Mouse (Mus musculus): ENCODE results near the gene Slc25a12. TPM values are rescaled to one million over a fixed set of nuclear protein-coding genes. Genes with fewer than 3 reads are reported as not detected.
A peak's percentile ranks its signal among the peaks of the same experiment; 100 is the strongest.
"Not testable (repeated sequence)": the region's sequence is repeated elsewhere in the genome, so short reads cannot be mapped to it uniquely, and the experiment has no call there.

Gene Slc25a12
- total RNA-seq (2015; ENCODE audit: low replicate concordance): 5.8 and 11.5 TPM in 2 replicates
- 11.6 and 13.2 TPM in 2 replicates for total RNA-seq (2017; ENCODE audit: low replicate concordance)

- peak; percentile 97 for ATAC-seq (replicated peaks; ENCODE audit: low FRiP score, poor library complexity, severe bottlenecking)
These were observed at the start of gene Slc25a12 for GRCm38 (mm10) chr2:71367125-71367880. Slc25a12 (minus strand) TSS chr2:71367749.

GRCm38 (mm10) chr2:71405613-71406012, 38.1 kb upstream of the Slc25a12 start:
- ATAC-seq (replicated peaks; ENCODE audit: low FRiP score, poor library complexity, severe bottlenecking): no peak

GRCm38 (mm10) chr2:71389864-71390263, 22.3 kb upstream of the Slc25a12 start:
- peak; percentile 18 for ATAC-seq (replicated peaks; ENCODE audit: low FRiP score, poor library complexity, severe bottlenecking)

- ATAC-seq (replicated peaks; ENCODE audit: low FRiP score, poor library complexity, severe bottlenecking): peak; percentile 100
These were observed 21.6 kb upstream of the Slc25a12 start, which contains the start of gene Hat1 for GRCm38 (mm10) chr2:71388951-71389763. Hat1 (plus strand) TSS chr2:71388958.

- ATAC-seq (replicated peaks; ENCODE audit: low FRiP score, poor library complexity, severe bottlenecking): no peak
These were observed 20.2 kb upstream of the Slc25a12 start for GRCm38 (mm10) chr2:71387766-71388165.

- ATAC-seq (replicated peaks; ENCODE audit: low FRiP score, poor library complexity, severe bottlenecking): no peak
These were observed 16.3 kb upstream of the Slc25a12 start for GRCm38 (mm10) chr2:71383890-71384289.

GRCm38 (mm10) chr2:71381962-71382361, 14.4 kb upstream of the Slc25a12 start:
- no peak for ATAC-seq (replicated peaks; ENCODE audit: low FRiP score, poor library complexity, severe bottlenecking)

- 0 out of 2 replicates have a peak, but pooled peaks have one; percentile 40 for ATAC-seq (replicated peaks; ENCODE audit: low FRiP score, poor library complexity, severe bottlenecking)
These were observed 9.9 kb upstream of the Slc25a12 start for GRCm38 (mm10) chr2:71377426-71377825.

- peak; percentile 65; the same call in 1 of the 2 replicates for ATAC-seq (replicated peaks; ENCODE audit: low FRiP score, poor library complexity, severe bottlenecking)
These were observed 8.9 kb upstream of the Slc25a12 start for GRCm38 (mm10) chr2:71376433-71376906.

- ATAC-seq (replicated peaks; ENCODE audit: low FRiP score, poor library complexity, severe bottlenecking): peak; percentile 61
These were observed 7.0 kb upstream of the Slc25a12 start for GRCm38 (mm10) chr2:71374275-71375155.

- ATAC-seq (replicated peaks; ENCODE audit: low FRiP score, poor library complexity, severe bottlenecking): not testable (repeated sequence)
These were observed 4.7 kb upstream of the Slc25a12 start for GRCm38 (mm10) chr2:71372261-71372660.

- ATAC-seq (replicated peaks; ENCODE audit: low FRiP score, poor library complexity, severe bottlenecking): no peak
These were observed 4.2 kb upstream of the Slc25a12 start for GRCm38 (mm10) chr2:71371790-71372189.

GRCm38 (mm10) chr2:71368086-71368485, 537 bp upstream of the Slc25a12 start:
- ATAC-seq (replicated peaks; ENCODE audit: low FRiP score, poor library complexity, severe bottlenecking): peak; percentile 15; the same call in 1 of the 2 replicates

- no peak for ATAC-seq (replicated peaks; ENCODE audit: low FRiP score, poor library complexity, severe bottlenecking)
These were observed 878 bp downstream of the Slc25a12 start for GRCm38 (mm10) chr2:71366618-71367124.

- no peak for ATAC-seq (replicated peaks; ENCODE audit: low FRiP score, poor library complexity, severe bottlenecking)
These were observed 7.4 kb downstream of the Slc25a12 start for GRCm38 (mm10) chr2:71360192-71360591.

GRCm38 (mm10) chr2:71358347-71358746, 9.2 kb downstream of the Slc25a12 start:
- ATAC-seq (replicated peaks; ENCODE audit: low FRiP score, poor library complexity, severe bottlenecking): no peak

GRCm38 (mm10) chr2:71354055-71354425, 13.5 kb downstream of the Slc25a12 start:
- no peak for ATAC-seq (replicated peaks; ENCODE audit: low FRiP score, poor library complexity, severe bottlenecking)

- ATAC-seq (replicated peaks; ENCODE audit: low FRiP score, poor library complexity, severe bottlenecking): no peak
These were observed 14.1 kb downstream of the Slc25a12 start for GRCm38 (mm10) chr2:71353306-71354054.

- ATAC-seq (replicated peaks; ENCODE audit: low FRiP score, poor library complexity, severe bottlenecking): no peak
These were observed 15.9 kb downstream of the Slc25a12 start for GRCm38 (mm10) chr2:71351727-71351987.
